Mouse (Mus musculus): ENCODE data around the gene Syt7.

GRCm38 (mm10) chr19:10340661-10341060 lies 48.2 kb upstream of the Syt7 start:
- TF ChIP-seq POLR2A (IDR thresholded peaks at IDR 0.05; ENCODE audit: borderline replicate concordance, extremely low read depth, insufficient read depth, insufficient read length, poor library complexity, severe bottlenecking) (no peak), CTCF (IDR thresholded peaks at IDR 0.05; ENCODE audit: borderline replicate concordance, extremely low read depth, insufficient read depth, insufficient read length) (no peak)

Measured in brain, embryonic 14.5 days (tissue).